Mouse (Mus musculus): ENCODE measurements around the gene Tspan2.

Gene Tspan2

DNA sequence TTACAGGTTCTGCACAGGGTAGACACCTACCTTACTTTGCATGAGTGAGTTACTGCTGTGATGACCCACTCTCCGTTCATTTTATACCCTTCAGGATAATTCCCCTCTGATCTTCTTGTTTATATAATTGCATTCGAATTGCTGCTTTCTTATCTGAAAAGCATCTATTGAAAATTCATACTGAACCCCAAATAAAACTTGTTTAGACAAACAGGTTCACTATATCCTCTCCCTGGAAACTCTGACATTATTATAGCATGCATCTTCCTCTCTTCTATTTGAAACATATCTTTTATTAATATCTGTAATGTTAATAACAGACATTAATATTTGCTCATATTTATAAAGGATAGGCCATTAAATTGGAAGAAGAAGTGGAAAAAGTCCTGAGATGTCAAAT is 48.3 kb downstream of the Tspan2 start, which contains the start of gene Tshb:
Gene Tshb, minus strand, starts transcription at position 101 of the 400 bp plus-strand sequence.
- DNase-seq, result no peak

DNA sequence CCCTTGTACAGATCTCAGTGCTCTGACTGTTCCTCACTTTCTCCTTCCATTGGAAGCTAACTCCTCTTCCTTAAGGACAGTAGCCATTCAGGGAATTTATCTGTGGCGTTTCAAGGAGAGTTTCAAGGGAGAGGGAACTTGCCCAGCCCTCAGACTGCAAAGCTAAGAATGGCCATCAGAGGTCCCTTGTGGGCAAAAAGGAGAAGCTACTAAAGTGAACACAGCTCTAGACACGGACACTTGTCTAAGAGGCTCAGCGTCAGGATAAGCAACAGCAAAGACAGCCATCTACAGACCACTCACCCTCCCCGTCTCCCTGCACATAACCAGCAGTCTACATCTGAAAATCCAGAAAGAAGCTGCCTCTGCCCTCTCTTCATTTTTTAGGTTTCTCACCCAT is 53.0 kb downstream of the Tspan2 start:
- DNase-seq, result peak; percentile 14 to 24

DNA sequence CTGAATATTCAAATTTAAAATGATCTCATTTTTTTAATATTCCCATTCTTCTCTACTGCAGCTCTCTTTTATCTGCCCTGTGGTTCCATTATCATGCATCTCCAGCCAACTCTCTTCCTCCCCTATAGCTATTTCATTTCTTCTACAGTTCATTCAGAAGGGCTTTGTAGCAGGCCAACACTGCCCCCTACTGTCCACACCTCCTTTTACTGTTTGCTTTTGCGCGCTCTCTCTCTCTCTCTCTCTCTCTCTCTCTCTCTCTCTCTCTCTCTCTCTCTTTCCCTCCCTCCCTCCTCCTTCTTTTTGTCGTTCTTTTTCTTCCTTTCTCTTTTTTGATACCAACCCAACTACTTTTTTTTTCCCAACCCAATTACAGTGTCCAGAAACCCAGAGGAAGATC is 69.6 kb downstream of the Tspan2 start:
- peak; percentile 89 to 91 for DNase-seq

DNA sequence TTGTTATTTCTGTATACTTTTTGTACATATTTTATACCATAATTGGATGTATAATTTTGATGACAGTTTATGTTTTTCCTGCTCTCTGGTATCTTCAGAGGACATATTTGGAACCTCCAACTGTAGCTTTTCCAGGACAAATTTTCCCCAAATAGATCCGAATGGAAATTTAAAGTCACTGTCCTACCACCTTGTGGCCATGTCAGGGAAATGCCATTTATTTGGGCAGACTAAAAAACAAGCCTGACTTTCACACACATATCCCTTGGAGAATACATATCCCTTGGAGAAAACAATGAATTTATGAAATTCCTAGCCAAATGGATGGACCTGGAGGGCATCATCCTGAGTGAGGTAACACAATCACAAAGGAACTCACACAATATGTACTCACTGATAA is 108.1 kb downstream of the Tspan2 start:
- no peak for DNase-seq

DNA sequence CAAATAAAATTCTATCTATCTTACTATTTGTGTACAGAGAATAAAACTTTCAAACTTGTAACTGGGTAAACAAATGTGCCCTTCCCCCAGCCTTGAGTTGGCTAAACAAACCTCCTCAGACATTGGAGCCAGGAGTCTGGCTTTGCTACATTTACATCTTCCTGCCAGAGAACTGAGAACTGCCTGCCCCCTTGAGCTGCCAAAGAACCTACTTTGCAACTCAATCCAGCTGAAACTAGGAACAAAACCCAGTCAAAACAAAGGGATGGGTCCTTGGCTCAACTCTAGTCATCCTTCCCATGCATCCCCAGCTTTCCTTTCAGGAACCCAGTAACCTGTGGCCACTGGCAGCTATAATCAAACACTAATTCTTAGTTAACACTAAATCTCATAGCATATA is 114.3 kb downstream of the Tspan2 start:
- no peak for DNase-seq
